ENCODE assay signal across 9 mouse cellular contexts in the genomic region with DNA sequence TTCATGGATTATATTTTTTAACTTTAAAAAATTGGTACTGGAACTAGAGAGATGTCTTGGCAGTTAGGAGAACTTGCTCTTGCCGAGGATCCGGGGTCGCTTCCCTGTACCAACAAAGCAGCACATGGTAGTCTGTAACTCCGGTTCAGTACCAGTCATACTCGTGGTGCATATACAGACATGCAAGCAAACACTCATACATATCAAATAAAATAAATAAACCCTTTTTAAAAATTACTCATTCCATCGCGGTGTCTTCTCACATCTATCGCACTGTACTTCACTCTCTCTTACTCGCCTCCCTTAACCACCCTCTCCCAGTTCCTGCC. TPM values are rescaled to one million over a fixed set of nuclear protein-coding genes. Genes with fewer than 3 reads are reported as not detected.
DNase-seq lines count a peak whose midpoint lies in the region; ATAC-seq and TF ChIP-seq lines count a peak whose summit lies in the region.
"Had no signal": no experiment of that assay in that cellular context is flagged by ENCODE, and none has a peak within 500 bp of the region (broad histone marks: within the 10 kb centered on the region; RNA-seq: fewer than 3 reads in every experiment).

No protein-coding gene starts in this region.

- no peaks in the 10 kb centered on the region for H3K36me3 ChIP-seq in heart, embryonic 10.5 days
- H3K36me3 ChIP-seq in lung, postnatal 0 days (ENCODE audit: insufficient read depth, low read length), result no peaks in the 10 kb centered on the region
- H3K36me3 ChIP-seq in intestine, embryonic 16.5 days (ENCODE audit: control insufficient read depth, insufficient read depth, low read length), result no peaks in the 10 kb centered on the region
- no peaks in the 10 kb centered on the region for H3K36me3 ChIP-seq in stomach, embryonic 14.5 days (ENCODE audit: control insufficient read depth, insufficient read depth, low read length)

- H3K27me3 ChIP-seq in heart, embryonic 10.5 days (ENCODE audit: insufficient read depth, poor library complexity, severe bottlenecking), result 0 out of 2 replicates have a peak, but pooled peaks cover 4% of the 10 kb centered on the region
- 0 out of 2 replicates have a peak, but pooled peaks cover 6% of the 10 kb centered on the region for H3K27me3 ChIP-seq in lung, postnatal 0 days (replicated peaks; ENCODE audit: insufficient read depth, low read length)
- no peaks in the 10 kb centered on the region for H3K27me3 ChIP-seq in intestine, embryonic 16.5 days (replicated peaks; ENCODE audit: control insufficient read depth, insufficient read depth, low read length)
- no peaks in the 10 kb centered on the region for H3K27me3 ChIP-seq in stomach, embryonic 14.5 days (ENCODE audit: control insufficient read depth, insufficient read depth, low read length)

- H3K27ac ChIP-seq in heart, embryonic 10.5 days, result peak overlapping the region; percentile 62; the same call in 1 of the 2 replicates
- H3K27ac ChIP-seq in lung, postnatal 0 days (ENCODE audit: low read length), result no peak overlapping the region
- no peak overlapping the region; the same call in 1 of the 2 replicates for H3K27ac ChIP-seq in intestine, embryonic 16.5 days (ENCODE audit: low read length)
- H3K27ac ChIP-seq in stomach, embryonic 14.5 days (ENCODE audit: low read length), result no peak overlapping the region

- no peak for TF ChIP-seq CTCF in lung, postnatal 0 days (IDR thresholded peaks at IDR 0.05)

- TF ChIP-seq EP300 in lung, postnatal 0 days (IDR thresholded peaks at IDR 0.05), result no peak

- no peaks in the 10 kb centered on the region for H3K9me3 ChIP-seq in heart, embryonic 10.5 days
- H3K9me3 ChIP-seq in lung, postnatal 0 days (ENCODE audit: low read length), result no peaks in the 10 kb centered on the region
- no peaks in the 10 kb centered on the region for H3K9me3 ChIP-seq in intestine, embryonic 16.5 days (ENCODE audit: control insufficient read depth, low read length)
- H3K9me3 ChIP-seq in stomach, embryonic 14.5 days (ENCODE audit: control insufficient read depth, low read depth, low read length), result no peaks in the 10 kb centered on the region

- ATAC-seq in lung, postnatal 0 days, result no peak
- no peak for ATAC-seq in intestine, embryonic 16.5 days
- no peak for ATAC-seq in stomach, embryonic 14.5 days (ENCODE audit: insufficient number of reproducible peaks, insufficient read depth, low FRiP score, low read depth)

- peak overlapping the region; percentile 55 for H3K4me3 ChIP-seq in heart, embryonic 10.5 days
- H3K4me3 ChIP-seq in lung, postnatal 0 days (ENCODE audit: low read depth, low read length), result no peak overlapping the region
- H3K4me3 ChIP-seq in intestine, embryonic 16.5 days (ENCODE audit: low read length), result peak overlapping the region; percentile 45
- H3K4me3 ChIP-seq in stomach, embryonic 14.5 days (ENCODE audit: low read depth, low read length), result 0 out of 2 replicates have a peak overlapping the region, but pooled peaks have one; percentile 29

- WGBS in heart, embryonic 10.5 days, result 61% methylated on average over 9 of the region's 9 CpGs
- WGBS in lung, postnatal 0 days, result 32% methylated on average over 9 of the region's 9 CpGs
- 51% methylated on average over 9 of the region's 9 CpGs for WGBS in intestine, embryonic 16.5 days
- 44% methylated on average over 9 of the region's 9 CpGs for WGBS in stomach, embryonic 14.5 days

- H3K4me2 ChIP-seq in lung, postnatal 0 days (replicated peaks; ENCODE audit: low read depth, low read length), result peak overlapping the region; percentile 61; the same call in 1 of the 2 replicates
- H3K4me2 ChIP-seq in intestine, embryonic 16.5 days (ENCODE audit: low read depth, low read length), result peak overlapping the region; percentile 73
- H3K4me2 ChIP-seq in stomach, embryonic 14.5 days (replicated peaks; ENCODE audit: low read depth, low read length), result peak overlapping the region; percentile 54

- 0 out of 2 replicates have a peak, but pooled peaks cover 4% of the 10 kb centered on the region for H3K4me1 ChIP-seq in heart, embryonic 10.5 days
- peaks cover 4% of the 10 kb centered on the region; the same call in 1 of the 2 replicates for H3K4me1 ChIP-seq in lung, postnatal 0 days (ENCODE audit: insufficient read depth, low read depth, low read length)
- peaks cover 7% of the 10 kb centered on the region; the same call in 1 of the 2 replicates for H3K4me1 ChIP-seq in intestine, embryonic 16.5 days (ENCODE audit: control insufficient read depth, insufficient read depth, low read length)
- H3K4me1 ChIP-seq in stomach, embryonic 14.5 days (ENCODE audit: control insufficient read depth, insufficient read depth, low read length), result no peaks in the 10 kb centered on the region

- intact Hi-C loops in heart, postnatal 25 days (cut with DNase I), result no loop called here

- DNase-seq in heart, embryonic 10.5 days (ENCODE audit: low spot score), result no peak
- no peak for DNase-seq in heart, postnatal 25 days (ENCODE audit: low spot score)
- DNase-seq in lung, postnatal 0 days (ENCODE audit: low spot score), result no peak
- DNase-seq in lung, adult 18-20 months, result no peak
- no peak for DNase-seq in frontal cortex, postnatal 14 days (ENCODE audit: low spot score in 2 of 2)
- no peak for DNase-seq in right cerebral cortex, postnatal 14 days

- no peak overlapping the region for H3K9ac ChIP-seq in lung, postnatal 0 days (replicated peaks; ENCODE audit: low read depth)
- H3K9ac ChIP-seq in intestine, embryonic 16.5 days (ENCODE audit: low read depth, low read length), result peak overlapping the region; percentile 14; the same call in 1 of the 2 replicates
- H3K9ac ChIP-seq in stomach, embryonic 14.5 days (replicated peaks; ENCODE audit: low read depth, low read length), result no peak overlapping the region

RNA-seq across cellular contexts. Expression of gene Insl6, which starts 0.7 kb away (rescaled TPM):
- 4.6 and 6.5 TPM in 2 replicates for polyA plus RNA-seq in heart, embryonic 10.5 days (2016; fragmentation: Nextera tagmentation; extraction: Ambion mirVana)
- total RNA-seq in heart, postnatal 25 days (2021), result under 1 TPM; 0.39 to 0.62 TPM
- polyA plus RNA-seq in lung, postnatal 0 days (2015; fragmentation: Nextera tagmentation; extraction: Ambion mirVana), result 0.57 and 1.5 TPM in 2 replicates
- polyA plus RNA-seq in intestine, embryonic 16.5 days (2015; fragmentation: Nextera tagmentation; extraction: Ambion mirVana), result 19.1 and 19.9 TPM in 2 replicates
- polyA plus RNA-seq in stomach, embryonic 14.5 days (2014; fragmentation: Nextera tagmentation; extraction: Ambion mirVana), result 4.1 and 5.6 TPM in 2 replicates

RNA-seq across cellular contexts. Expression of gene Rln1, which starts 8.7 kb away (rescaled TPM):
- polyA plus RNA-seq in heart, embryonic 10.5 days (2016; fragmentation: Nextera tagmentation; extraction: Ambion mirVana), result 0.38 TPM in 1 of 2 replicates, not detected in the other
- not detected for total RNA-seq in heart, postnatal 25 days (2021)
- 0.11 TPM in 1 of 2 replicates, not detected in the other for polyA plus RNA-seq in lung, postnatal 0 days (2015; fragmentation: Nextera tagmentation; extraction: Ambion mirVana)
- not detected in 2 replicates for polyA plus RNA-seq in intestine, embryonic 16.5 days (2015; fragmentation: Nextera tagmentation; extraction: Ambion mirVana)
- polyA plus RNA-seq in stomach, embryonic 14.5 days (2014; fragmentation: Nextera tagmentation; extraction: Ambion mirVana), result not detected in 2 replicates
- total RNA-seq: liver, adult 2 months had no signal
- polyA plus RNA-seq: liver, adult 2 months had no signal

RNA-seq across cellular contexts. Expression of gene Plgrkt, which starts 41.4 kb away (rescaled TPM):
- polyA plus RNA-seq in heart, embryonic 10.5 days (2016; fragmentation: Nextera tagmentation; extraction: Ambion mirVana), result 41.5 and 42.5 TPM in 2 replicates
- 10 to 100 TPM; 24.9 to 27.3 TPM for total RNA-seq in heart, postnatal 25 days (2021)
- polyA plus RNA-seq in lung, postnatal 0 days (2015; fragmentation: Nextera tagmentation; extraction: Ambion mirVana), result 50.6 and 56.3 TPM in 2 replicates
- polyA plus RNA-seq in intestine, embryonic 16.5 days (2015; fragmentation: Nextera tagmentation; extraction: Ambion mirVana), result 237 and 261 TPM in 2 replicates
- 66.9 and 68.1 TPM in 2 replicates for polyA plus RNA-seq in stomach, embryonic 14.5 days (2014; fragmentation: Nextera tagmentation; extraction: Ambion mirVana)

RNA-seq across cellular contexts. Expression of gene Cd274, which starts 41.4 kb away (rescaled TPM):
- 0.39 and 0.41 TPM in 2 replicates for polyA plus RNA-seq in heart, embryonic 10.5 days (2016; fragmentation: Nextera tagmentation; extraction: Ambion mirVana)
- total RNA-seq in heart, postnatal 25 days (2021), result 1 to 10 TPM; 2.0 to 2.3 TPM
- 0.57 and 0.79 TPM in 2 replicates for polyA plus RNA-seq in lung, postnatal 0 days (2015; fragmentation: Nextera tagmentation; extraction: Ambion mirVana)
- 0.51 and 0.64 TPM in 2 replicates for polyA plus RNA-seq in intestine, embryonic 16.5 days (2015; fragmentation: Nextera tagmentation; extraction: Ambion mirVana)
- polyA plus RNA-seq in stomach, embryonic 14.5 days (2014; fragmentation: Nextera tagmentation; extraction: Ambion mirVana), result 0.45 and 0.46 TPM in 2 replicates
